Mouse (Mus musculus) bone marrow macrophage, adult 2 months (primary cell): ENCODE measurements around the gene Sik3.

Source experiments
- CTCF ChIP-seq: IDR thresholded peaks from 2 replicates; pipeline ENCODE4 v1.5.1; 2012; ENCODE audit warnings: low read depth, mild to moderate bottlenecking, low read length, moderate library complexity
- POLR2A ChIP-seq: IDR thresholded peaks from 2 replicates; pipeline ENCODE4 v1.6.1; 2012; ENCODE audit warnings: mild to moderate bottlenecking, low read depth, low read length, borderline replicate concordance

GRCm38 (mm10) chr9:46175300-46175699 lies 162.7 kb downstream of the Sik3 start:
- TF ChIP-seq CTCF (no peak), POLR2A (no peak)
